ENCODE assay signal across 12 mouse cellular contexts in the genomic region with DNA sequence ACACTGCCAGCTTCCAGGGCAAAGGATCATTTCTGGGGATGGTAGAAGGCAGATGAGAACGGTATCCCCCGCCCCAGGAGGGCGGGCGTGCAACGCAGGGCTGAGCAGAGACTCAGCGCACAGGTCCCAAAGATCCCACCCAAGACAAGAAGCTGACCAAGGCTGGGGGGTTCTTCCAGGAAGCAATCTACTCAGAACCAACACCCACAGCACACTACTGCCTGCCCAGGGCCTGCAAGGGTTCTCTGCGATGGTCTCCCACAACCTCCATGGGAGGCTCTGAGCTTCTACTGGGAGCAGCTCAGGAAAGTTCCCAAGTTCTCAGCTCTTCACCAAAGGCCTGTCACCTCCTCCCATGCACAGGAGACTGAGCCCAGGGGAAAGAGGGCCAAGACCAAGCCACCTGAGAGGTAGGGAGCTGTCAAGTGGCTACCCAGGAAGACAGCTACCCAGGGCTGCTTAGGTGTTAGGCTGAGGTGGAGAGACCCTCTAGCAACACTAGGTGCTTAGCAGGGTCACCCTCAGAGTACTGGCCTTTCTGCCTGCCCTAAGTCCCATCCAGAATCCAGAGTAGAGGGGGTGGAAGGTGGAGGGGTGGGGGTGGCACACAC. TPM values are rescaled to one million over a fixed set of nuclear protein-coding genes. Genes with fewer than 3 reads are reported as not detected.
A peak's percentile ranks its signal among the peaks of the same experiment; 100 is the strongest.
DNase-seq lines count a peak whose midpoint lies in the region; ATAC-seq and TF ChIP-seq lines count a peak whose summit lies in the region.
"Had no signal": no experiment of that assay in that cellular context is flagged by ENCODE, and none has a peak within 500 bp of the region (broad histone marks: within the 10 kb centered on the region; RNA-seq: fewer than 3 reads in every experiment).

No protein-coding gene starts in this region.

- H3K9me3 ChIP-seq in embryonic facial prominence, embryonic 10.5 days: no peaks in the 10 kb centered on the region
- no peaks in the 10 kb centered on the region for H3K9me3 ChIP-seq in hindbrain, embryonic 12.5 days (replicated peaks)
- no peaks in the 10 kb centered on the region for H3K9me3 ChIP-seq in midbrain, embryonic 12.5 days
- H3K9me3 ChIP-seq in lung, postnatal 0 days (ENCODE audit: low read length): no peaks in the 10 kb centered on the region
- H3K9me3 ChIP-seq: liver, embryonic 13.5 days had no signal

- DNase-seq in cerebellum, adult 2 months: peak; percentile 53 to 68
- no peak for DNase-seq in cerebellum, adult 9-10 months
- DNase-seq in embryonic facial prominence, embryonic 10.5 days (ENCODE audit: low spot score): no peak
- DNase-seq in lung, postnatal 0 days (ENCODE audit: low spot score): no peak
- DNase-seq in spleen, postnatal 10 days (ENCODE audit: low spot score in 2 of 2): no peak
- no peak for DNase-seq in heart, postnatal 36 days
- DNase-seq: liver, embryonic 13.5 days had no signal

- peak overlapping the region; percentile 99 for H3K4me2 ChIP-seq in hindbrain, embryonic 12.5 days (replicated peaks)
- peak overlapping the region; percentile 98 for H3K4me2 ChIP-seq in midbrain, embryonic 12.5 days (replicated peaks)
- no peak overlapping the region for H3K4me2 ChIP-seq in lung, postnatal 0 days (replicated peaks; ENCODE audit: low read depth, low read length)

- TF ChIP-seq CTCF in cerebellum, adult 2 months (IDR thresholded peaks at IDR 0.05; ENCODE audit: borderline replicate concordance, insufficient read depth, low read depth, low read length): no peak
- no peak for TF ChIP-seq CTCF in lung, postnatal 0 days (IDR thresholded peaks at IDR 0.05)

- no peak for TF ChIP-seq EP300 in lung, postnatal 0 days (IDR thresholded peaks at IDR 0.05)

- no peak for ATAC-seq in hindbrain, embryonic 12.5 days (ENCODE audit: low FRiP score)
- ATAC-seq in midbrain, embryonic 12.5 days (ENCODE audit: low FRiP score, low read depth): no peak
- ATAC-seq in lung, postnatal 0 days: no peak

- peak overlapping the region; percentile 81; the same call in 1 of the 2 replicates for H3K9ac ChIP-seq in hindbrain, embryonic 12.5 days
- no peak overlapping the region for H3K9ac ChIP-seq in midbrain, embryonic 12.5 days (replicated peaks)
- no peak overlapping the region for H3K9ac ChIP-seq in lung, postnatal 0 days (replicated peaks; ENCODE audit: low read depth)
- H3K9ac ChIP-seq: liver, embryonic 13.5 days had no signal

- H3K27me3 ChIP-seq in cerebellum, adult 2 months (ENCODE audit: control insufficient read depth, insufficient read depth, low read length): no peaks in the 10 kb centered on the region
- H3K27me3 ChIP-seq in embryonic facial prominence, embryonic 10.5 days (replicated peaks; ENCODE audit: low read depth, poor library complexity, severe bottlenecking): peaks cover 100% of the 10 kb centered on the region
- peaks cover 61% of the 10 kb centered on the region for H3K27me3 ChIP-seq in hindbrain, embryonic 12.5 days
- peaks cover 96% of the 10 kb centered on the region for H3K27me3 ChIP-seq in midbrain, embryonic 12.5 days
- H3K27me3 ChIP-seq in lung, postnatal 0 days (replicated peaks; ENCODE audit: insufficient read depth, low read length): peaks cover 59% of the 10 kb centered on the region

- intact Hi-C loops in heart, postnatal 36 days (cut with DNase I): no loop called here

- peaks cover 20% of the 10 kb centered on the region for H3K4me1 ChIP-seq in cerebellum, adult 2 months (ENCODE audit: control insufficient read depth, insufficient read depth, low read length)
- peaks cover 54% of the 10 kb centered on the region for H3K4me1 ChIP-seq in embryonic facial prominence, embryonic 10.5 days
- peaks cover 56% of the 10 kb centered on the region for H3K4me1 ChIP-seq in hindbrain, embryonic 12.5 days
- H3K4me1 ChIP-seq in midbrain, embryonic 12.5 days: peaks cover 64% of the 10 kb centered on the region
- no peaks in the 10 kb centered on the region for H3K4me1 ChIP-seq in lung, postnatal 0 days (ENCODE audit: insufficient read depth, low read depth, low read length)

- WGBS in cerebellum, adult 2 months: 21% methylated on average over 7 of the region's 7 CpGs
- 91% methylated on average over 7 of the region's 7 CpGs for WGBS in embryonic facial prominence, embryonic 10.5 days
- 88% methylated on average over 7 of the region's 7 CpGs for WGBS in hindbrain, embryonic 12.5 days
- 86% methylated on average over 7 of the region's 7 CpGs for WGBS in midbrain, embryonic 12.5 days
- 90% methylated on average over 7 of the region's 7 CpGs for WGBS in lung, postnatal 0 days

- peak overlapping the region; percentile 98 for H3K27ac ChIP-seq in cerebellum, adult 2 months (ENCODE audit: insufficient read depth, low read length)
- no peak overlapping the region for H3K27ac ChIP-seq in embryonic facial prominence, embryonic 10.5 days (replicated peaks)
- H3K27ac ChIP-seq in hindbrain, embryonic 12.5 days: no peak overlapping the region
- H3K27ac ChIP-seq in midbrain, embryonic 12.5 days (replicated peaks): peak overlapping the region; percentile 75
- H3K27ac ChIP-seq in lung, postnatal 0 days (ENCODE audit: low read length): no peak overlapping the region
- H3K27ac ChIP-seq: liver, embryonic 13.5 days; macrophage had no signal

- no peaks in the 10 kb centered on the region for H3K36me3 ChIP-seq in embryonic facial prominence, embryonic 10.5 days (replicated peaks)
- no peaks in the 10 kb centered on the region for H3K36me3 ChIP-seq in hindbrain, embryonic 12.5 days
- no peaks in the 10 kb centered on the region for H3K36me3 ChIP-seq in midbrain, embryonic 12.5 days
- no peaks in the 10 kb centered on the region for H3K36me3 ChIP-seq in lung, postnatal 0 days (ENCODE audit: insufficient read depth, low read length)
- H3K36me3 ChIP-seq: liver, embryonic 13.5 days had no signal

- peak overlapping the region; percentile 81 for H3K4me3 ChIP-seq in cerebellum, adult 2 months (replicated peaks; ENCODE audit: insufficient read depth, low read depth, low read length)
- peak overlapping the region; percentile 67 for H3K4me3 ChIP-seq in embryonic facial prominence, embryonic 10.5 days
- H3K4me3 ChIP-seq in hindbrain, embryonic 12.5 days: peak overlapping the region; percentile 70
- H3K4me3 ChIP-seq in midbrain, embryonic 12.5 days: peak overlapping the region; percentile 70
- no peak overlapping the region for H3K4me3 ChIP-seq in lung, postnatal 0 days (ENCODE audit: low read depth, low read length)

- TF ChIP-seq POLR2A in cerebellum, adult 2 months (IDR thresholded peaks at IDR 0.05; ENCODE audit: borderline replicate concordance, insufficient read depth, low read length): no peak

RNA-seq across cellular contexts. Expression of gene Grm4, which starts 10.0 kb away (rescaled TPM):
- polyA plus RNA-seq in cerebellum, adult 2 months (2012; rRNA removed): 310 and 403 TPM in 2 replicates
- polyA plus RNA-seq in embryonic facial prominence, embryonic 10.5 days (2016; fragmentation: Nextera tagmentation; extraction: Ambion mirVana): 0.96 and 1.3 TPM in 2 replicates
- 3.7 and 4.2 TPM in 2 replicates for polyA plus RNA-seq in hindbrain, embryonic 12.5 days (2016; fragmentation: Nextera tagmentation; extraction: Ambion mirVana)
- 4.2 and 5.7 TPM in 2 replicates for polyA plus RNA-seq in midbrain, embryonic 12.5 days (2016; fragmentation: Nextera tagmentation; extraction: Ambion mirVana)
- polyA plus RNA-seq in lung, postnatal 0 days (2015; fragmentation: Nextera tagmentation; extraction: Ambion mirVana): not detected in 2 replicates
- total RNA-seq in heart, postnatal 36 days (2021): under 1 TPM; 0.11 to 0.14 TPM
- total RNA-seq: MEL; neutrophil, adult 5-6 weeks had no signal
- polyA plus RNA-seq: liver, embryonic 13.5 days; macrophage had no signal

RNA-seq across cellular contexts. Expression of gene Hmga1, which starts 45.1 kb away (rescaled TPM):
- 124 and 133 TPM in 2 replicates for polyA plus RNA-seq in cerebellum, adult 2 months (2012; rRNA removed)
- polyA plus RNA-seq in embryonic facial prominence, embryonic 10.5 days (2016; fragmentation: Nextera tagmentation; extraction: Ambion mirVana): 819 and 896 TPM in 2 replicates
- polyA plus RNA-seq in hindbrain, embryonic 12.5 days (2016; fragmentation: Nextera tagmentation; extraction: Ambion mirVana): 161 and 162 TPM in 2 replicates
- polyA plus RNA-seq in midbrain, embryonic 12.5 days (2016; fragmentation: Nextera tagmentation; extraction: Ambion mirVana): 213 and 215 TPM in 2 replicates
- 41.2 and 50.6 TPM in 2 replicates for polyA plus RNA-seq in lung, postnatal 0 days (2015; fragmentation: Nextera tagmentation; extraction: Ambion mirVana)
- 10 to 100 TPM; 41.2 to 45.0 TPM for total RNA-seq in heart, postnatal 36 days (2021)

RNA-seq across cellular contexts. Expression of gene AI413582, which starts 54.3 kb away (rescaled TPM):
- polyA plus RNA-seq in cerebellum, adult 2 months (2012; rRNA removed): 98.9 and 104 TPM in 2 replicates
- polyA plus RNA-seq in embryonic facial prominence, embryonic 10.5 days (2016; fragmentation: Nextera tagmentation; extraction: Ambion mirVana): 12.1 and 15.9 TPM in 2 replicates
- 19.8 and 21.9 TPM in 2 replicates for polyA plus RNA-seq in hindbrain, embryonic 12.5 days (2016; fragmentation: Nextera tagmentation; extraction: Ambion mirVana)
- polyA plus RNA-seq in midbrain, embryonic 12.5 days (2016; fragmentation: Nextera tagmentation; extraction: Ambion mirVana): 18.9 and 20.7 TPM in 2 replicates
- polyA plus RNA-seq in lung, postnatal 0 days (2015; fragmentation: Nextera tagmentation; extraction: Ambion mirVana): 30.8 and 38.6 TPM in 2 replicates
- total RNA-seq in heart, postnatal 36 days (2021): 10 to 100 TPM in 1 of 2 experiments, 1 to 10 TPM in 1; 7.4 to 10.4 TPM

Comparison
In these comparisons a context has a peak if more than half of its experiments do, and no peak if none do; other contexts are left out.
1. DNase-seq: peak in cerebellum, adult 2 months (2 of 2); none in cerebellum, adult 9-10 months (single experiment), embryonic facial prominence, embryonic 10.5 days (single experiment), lung, postnatal 0 days (single experiment), spleen, postnatal 10 days (0 of 2) and heart, postnatal 36 days (0 of 2).
2. H3K27ac ChIP-seq: peak in cerebellum, adult 2 months (single experiment) and midbrain, embryonic 12.5 days (single experiment); none in embryonic facial prominence, embryonic 10.5 days (single experiment), hindbrain, embryonic 12.5 days (single experiment) and lung, postnatal 0 days (single experiment).
3. RNA of gene Grm4, which starts 10.0 kb away (polyA plus RNA-seq): 310 to 403 TPM in cerebellum, adult 2 months; 4.2 to 5.7 TPM in midbrain, embryonic 12.5 days, 3.7 to 4.2 TPM in hindbrain, embryonic 12.5 days, 0.96 to 1.3 TPM in embryonic facial prominence, embryonic 10.5 days and not detected in lung, postnatal 0 days; every median in the first group is over 10 times any median in the second.